Mouse (Mus musculus) cortical plate, adult 2 months (tissue): ENCODE results near the gene Nlrx1.

Experiments
- CTCF ChIP-seq: fragments of 200-500 bp; IDR thresholded peaks from 2 replicates; pipeline ENCODE4 v1.5.1; 2011; ENCODE audit warnings: mild to moderate bottlenecking, control low read depth, low read length; ENCODE audit not compliant: insufficient read depth; ENCODE audit errors: extremely low read depth
- POLR2A ChIP-seq: fragments of 200-500 bp; IDR thresholded peaks from 2 replicates; pipeline ENCODE4 v1.6.1; 2011; ENCODE audit warnings: mild to moderate bottlenecking, low read length, control low read depth; ENCODE audit not compliant: insufficient read depth; ENCODE audit errors: extremely low read depth

DNA sequence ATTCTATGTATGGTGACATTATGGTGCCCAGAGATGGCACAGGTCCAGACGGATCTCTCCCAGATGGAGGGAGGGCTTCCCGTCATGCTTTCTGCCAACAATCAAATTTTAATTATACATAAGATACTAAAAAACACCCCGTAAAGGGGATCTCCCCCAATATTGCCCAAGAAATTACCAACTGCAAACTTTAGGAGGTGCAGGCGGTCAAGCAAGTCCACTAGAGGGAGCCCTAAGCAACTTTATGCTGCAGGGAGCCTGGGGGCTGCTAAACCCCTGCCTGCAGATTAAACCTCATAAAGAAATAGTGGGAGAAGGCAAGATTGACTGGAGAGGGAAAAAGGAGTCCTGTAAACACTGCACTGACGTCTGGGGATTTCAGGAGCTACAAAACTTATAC is 29.0 kb downstream of the Nlrx1 start:
- peak; percentile 70 for TF ChIP-seq CTCF
- TF ChIP-seq POLR2A: no peak
